Mouse (Mus musculus) left cerebral cortex, postnatal 4 days (tissue): ENCODE measurements around the gene Matn4. TPM values are rescaled to one million over a fixed set of nuclear protein-coding genes. Genes with fewer than 3 reads are reported as not detected.

Experiments used
- DNase-seq: peaks from one replicate; pipeline ENCODE4 v3.0.0-alpha.2; 2022
- intact Hi-C: fragments of 180-260 bp; cut with DNase I; formaldehyde crosslinking; loops from one replicate; pipeline ENCODE4 v1.15.1; 2025
- total RNA-seq, 2 experiments: library from RNA; stranded (reverse); gene quantifications; 2 replicates each; pipeline ENCODE4 v1.2.3; 2021

The Matn4 gene
- total RNA-seq, 2 experiments from 2014 or later: 9.6 to 9.8 TPM

DNA sequence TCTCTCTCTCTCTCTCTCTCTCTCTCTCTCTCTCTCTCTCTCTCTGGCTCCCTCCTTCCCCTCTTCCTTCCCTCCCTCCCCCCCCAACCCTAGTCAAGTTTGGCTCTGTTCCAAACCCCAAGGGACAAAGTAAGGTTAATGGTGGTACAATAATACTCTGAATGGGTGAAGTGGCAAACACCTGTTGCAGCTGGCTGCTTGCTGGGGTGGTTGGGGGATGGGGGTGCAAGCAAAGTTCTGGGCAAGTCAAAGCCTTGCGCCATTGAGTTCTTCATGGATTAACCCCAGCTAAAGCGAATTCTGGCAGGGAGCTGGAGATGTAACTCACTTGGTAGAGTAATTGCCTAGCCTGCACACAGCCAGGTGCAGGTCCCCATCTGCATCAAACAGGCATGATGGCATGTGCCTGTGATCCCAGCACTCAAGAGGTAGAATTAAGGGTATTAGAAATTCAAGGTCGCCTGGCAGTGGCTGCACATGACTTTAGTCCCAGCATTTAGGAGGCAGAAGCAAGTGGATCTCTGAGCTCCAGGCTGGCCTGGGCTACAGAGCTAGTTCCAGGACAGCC is 13.4 kb upstream of the Matn4 start:
- no peak for DNase-seq
- intact Hi-C loops: loop anchor here (5.0 to 10.0 kb wide), 2 partner anchors 39 to 116 kb away; partner anchors contain the start of gene Sys1

- intact Hi-C loops: loop anchor here (5.0 to 10.0 kb wide), 2 partner anchors 40 to 118 kb away; partner anchors contain the start of gene Sys1
- peak; percentile 40 for DNase-seq
Observed at GRCm38 (mm10) chr2:164417198-164417597, 12.2 kb upstream of the Matn4 start.

DNA sequence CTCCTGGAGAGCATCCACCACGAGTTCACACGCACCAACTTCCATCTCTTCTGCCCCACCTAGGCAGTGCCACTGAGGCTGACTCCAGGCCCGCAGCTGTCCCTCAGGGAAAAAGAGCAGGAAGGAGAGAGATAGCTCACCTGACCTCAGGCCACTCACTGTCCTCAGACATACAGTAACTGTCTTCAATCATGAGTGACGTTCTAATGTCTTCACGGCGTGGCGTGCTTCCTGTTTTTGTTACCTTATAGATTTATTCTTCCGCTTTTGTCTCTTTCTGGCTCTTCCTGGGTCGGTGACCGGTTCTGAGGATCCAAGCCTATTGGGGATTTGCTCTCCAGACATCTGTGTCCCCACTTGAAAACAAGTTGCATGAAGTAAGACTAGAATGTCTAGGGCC is 9.6 kb upstream of the Matn4 start:
- intact Hi-C loops: loop anchor here (10.0 kb wide), 1 partner anchor 120 kb away; no protein-coding TSS in a partner anchor
- DNase-seq: no peak

- no peak for DNase-seq
- intact Hi-C loops: loop anchor here (10.0 kb wide), 1 partner anchor 121 kb away; no protein-coding TSS in a partner anchor
Observed at GRCm38 (mm10) chr2:164414167-164414566, 9.2 kb upstream of the Matn4 start.

- intact Hi-C loops: loop anchor here (5.0 kb wide), 2 partner anchors 290 to 305 kb away; no protein-coding TSS in a partner anchor
- DNase-seq: peak; percentile 72
Observed at GRCm38 (mm10) chr2:164407708-164408107, 2.7 kb upstream of the Matn4 start.

DNA sequence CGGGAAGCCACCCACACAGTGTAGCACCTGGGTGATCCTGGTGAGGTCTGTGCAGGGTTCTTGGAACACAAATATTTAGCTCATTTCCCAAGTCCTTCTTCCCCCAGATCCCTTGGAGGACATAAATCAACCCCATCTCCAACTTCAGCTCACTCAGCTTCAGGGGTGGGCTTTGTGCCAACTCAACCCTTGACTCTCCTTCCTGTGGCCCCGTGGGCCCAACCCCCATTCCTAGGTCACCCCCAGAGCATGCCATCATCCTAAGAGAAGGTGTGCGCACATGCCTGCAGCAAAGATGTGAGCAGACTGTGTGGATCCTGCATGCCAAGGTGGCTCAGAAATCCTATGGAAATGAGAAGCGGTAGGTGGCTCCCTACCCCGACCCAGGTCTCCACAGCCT is 559 bp upstream of the Matn4 start:
- intact Hi-C loops: loop anchor here (5.0 kb wide), 2 partner anchors 288 to 303 kb away; no protein-coding TSS in a partner anchor

GRCm38 (mm10) chr2:164404082-164404990 is 624 bp downstream of the Matn4 start:
- DNase-seq: no peak
- intact Hi-C loops: no loop called here

More for the DNA sequence above, 559 bp upstream of the Matn4 start:
- DNase-seq: no peak

- DNase-seq: peak; percentile 33
Observed at GRCm38 (mm10) chr2:164403396-164404081, 1.4 kb downstream of the Matn4 start.

DNA sequence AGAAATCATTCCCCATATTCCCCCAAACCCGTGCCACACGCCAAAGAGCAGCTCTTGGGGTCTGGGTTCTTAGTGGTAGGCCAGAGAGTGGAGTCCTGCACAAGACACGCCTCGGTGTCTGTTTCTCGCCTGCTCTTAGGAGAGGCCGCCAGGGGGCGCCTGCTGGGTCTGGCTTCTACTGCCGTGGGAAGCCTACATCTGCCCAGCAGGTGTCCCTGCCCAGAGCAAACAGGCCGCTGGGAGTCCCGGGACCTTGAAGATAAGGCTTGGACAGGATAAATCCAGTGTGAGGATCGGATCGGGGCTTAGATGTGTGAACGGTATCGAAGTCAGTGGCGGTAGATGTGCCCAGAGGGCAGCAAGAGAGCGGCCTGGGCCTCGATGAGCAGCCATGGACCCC is 2.1 kb downstream of the Matn4 start, which contains the start of gene Rbpjl:
Gene Rbpjl (plus strand): TSS at position 236 of the 400 bp plus-strand sequence.
- DNase-seq: peak; percentile 70
- intact Hi-C loops: no loop called here

More at GRCm38 (mm10) chr2:164403396-164404081, 1.4 kb downstream of the Matn4 start:
- intact Hi-C loops: no loop called here

GRCm38 (mm10) chr2:164396911-164397310 is 8.0 kb downstream of the Matn4 start:
- intact Hi-C loops: no loop called here

DNA sequence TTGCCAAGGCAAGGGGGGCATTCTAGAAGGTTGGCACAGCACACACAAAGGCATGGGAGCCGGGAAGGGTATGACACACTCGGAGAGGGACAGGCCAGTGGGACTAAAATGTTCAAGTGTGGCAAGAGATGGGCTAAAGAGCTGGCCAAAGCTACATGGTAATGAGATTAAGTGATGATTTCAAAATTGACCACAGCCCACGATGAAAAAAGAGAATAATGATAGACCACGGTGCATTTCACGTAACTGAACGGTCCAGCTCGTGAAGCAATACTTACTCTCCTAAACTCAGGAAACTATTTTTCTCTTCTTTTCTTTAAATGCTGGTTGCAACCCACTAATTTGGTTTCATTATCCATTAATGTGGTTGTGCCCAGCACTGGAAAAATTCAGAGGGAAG is 8.9 kb downstream of the Matn4 start:
- no peak for DNase-seq
- intact Hi-C loops: no loop called here

More at GRCm38 (mm10) chr2:164396911-164397310, 8.0 kb downstream of the Matn4 start:
- no peak for DNase-seq

- intact Hi-C loops: no loop called here
- no peak for DNase-seq
Observed at GRCm38 (mm10) chr2:164393126-164393525, 11.8 kb downstream of the Matn4 start.

DNA sequence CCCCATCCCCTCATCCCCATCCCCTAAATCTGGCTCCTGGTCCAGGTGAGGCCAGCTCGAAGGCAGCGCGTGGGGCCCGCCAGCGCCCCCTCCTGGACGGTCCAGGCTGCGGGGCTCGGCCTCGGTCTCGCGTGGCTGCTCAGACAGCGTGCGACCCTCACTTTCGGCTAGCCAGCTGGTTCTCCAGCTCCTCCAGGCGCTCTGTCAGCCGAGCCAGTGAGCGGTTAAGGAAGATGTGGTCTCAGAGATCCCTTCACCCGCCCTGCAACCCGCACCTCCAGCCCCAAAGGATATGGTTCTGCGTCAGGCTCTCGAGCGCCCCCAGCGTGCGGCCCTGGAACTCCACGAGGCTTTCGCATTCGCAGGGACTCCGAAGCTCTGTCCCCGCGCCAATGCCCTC is 15.5 kb downstream of the Matn4 start:
- intact Hi-C loops: no loop called here
- DNase-seq: peak; percentile 95

DNA sequence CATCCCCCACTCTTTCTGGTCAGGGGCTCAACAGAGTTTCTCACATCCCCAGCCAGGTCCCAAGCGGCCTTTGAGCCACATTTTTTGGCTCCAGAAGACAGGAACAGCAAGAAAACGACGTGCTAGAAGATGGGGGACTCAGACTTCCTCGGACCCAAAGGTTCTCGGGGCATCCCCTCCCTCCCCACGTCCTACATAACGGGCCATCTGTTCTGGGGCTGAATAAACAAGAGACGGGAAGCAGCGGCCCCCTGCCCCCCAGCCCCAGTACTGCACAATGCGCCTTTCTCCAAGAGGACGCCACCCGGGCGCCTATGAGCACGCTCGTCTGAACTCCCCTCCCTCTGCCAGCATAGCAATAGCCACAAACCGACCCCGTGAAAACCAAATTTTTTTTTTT is 15.9 kb downstream of the Matn4 start, which contains the start of gene Slpi:
Gene Slpi (minus strand): TSS at position 76 of the 400 bp plus-strand sequence.
- peak; percentile 71 for DNase-seq
- intact Hi-C loops: no loop called here

GRCm38 (mm10) chr2:164386953-164387352 is 18.0 kb downstream of the Matn4 start:
- DNase-seq: peak; percentile 50
- intact Hi-C loops: no loop called here

- DNase-seq: peak; percentile 84
- intact Hi-C loops: no loop called here
Observed at GRCm38 (mm10) chr2:164385927-164386763, 18.8 kb downstream of the Matn4 start.

GRCm38 (mm10) chr2:164383656-164384399 is 21.1 kb downstream of the Matn4 start:
- intact Hi-C loops: no loop called here
- no peak for DNase-seq

GRCm38 (mm10) chr2:164382971-164383370 is 22.0 kb downstream of the Matn4 start:
- intact Hi-C loops: no loop called here

GRCm38 (mm10) chr2:164381726-164382125 is 23.2 kb downstream of the Matn4 start:
- no peak for DNase-seq
- intact Hi-C loops: no loop called here

More at GRCm38 (mm10) chr2:164382971-164383370, 22.0 kb downstream of the Matn4 start:
- no peak for DNase-seq
